Mouse (Mus musculus): Measurements from ENCODE around the gene Slc30a3. TPM values are rescaled to one million over a fixed set of nuclear protein-coding genes. Genes with fewer than 3 reads are reported as not detected.

The Slc30a3 gene
- polyA plus RNA-seq (2012; ENCODE audit: low replicate concordance), result 0.68 TPM in 1 of 2 replicates, not detected in the other

GRCm38 (mm10) chr5:31108000-31108490 lies at the start of gene Slc30a3:
Gene Slc30a3, minus strand, starts transcription at chr5:31108237.

DNA sequence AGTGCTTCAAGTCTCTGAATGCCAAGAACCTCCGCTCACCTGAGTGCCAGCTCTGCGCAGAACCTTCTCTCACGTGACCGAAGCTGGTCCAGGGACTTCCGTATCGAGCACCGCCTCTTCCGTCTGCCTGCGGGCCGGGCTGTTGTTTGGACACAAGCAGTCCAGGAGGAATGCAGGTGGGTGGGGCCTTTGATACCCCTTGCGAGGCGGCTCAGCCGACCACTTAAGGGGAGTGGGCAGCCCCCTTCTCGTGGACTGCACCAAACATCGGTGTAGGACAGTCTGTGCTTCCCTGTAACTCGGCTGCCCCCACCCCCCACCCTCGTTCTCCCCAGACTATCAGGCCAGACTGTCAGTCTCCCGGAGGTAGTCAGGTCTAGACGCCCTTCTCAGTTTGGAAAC lies 46.1 kb upstream of the Slc30a3 start, which contains the start of gene Mpv17:
Mpv17 (minus strand) TSS at position 100 of the 402 bp plus-strand sequence.

DNA sequence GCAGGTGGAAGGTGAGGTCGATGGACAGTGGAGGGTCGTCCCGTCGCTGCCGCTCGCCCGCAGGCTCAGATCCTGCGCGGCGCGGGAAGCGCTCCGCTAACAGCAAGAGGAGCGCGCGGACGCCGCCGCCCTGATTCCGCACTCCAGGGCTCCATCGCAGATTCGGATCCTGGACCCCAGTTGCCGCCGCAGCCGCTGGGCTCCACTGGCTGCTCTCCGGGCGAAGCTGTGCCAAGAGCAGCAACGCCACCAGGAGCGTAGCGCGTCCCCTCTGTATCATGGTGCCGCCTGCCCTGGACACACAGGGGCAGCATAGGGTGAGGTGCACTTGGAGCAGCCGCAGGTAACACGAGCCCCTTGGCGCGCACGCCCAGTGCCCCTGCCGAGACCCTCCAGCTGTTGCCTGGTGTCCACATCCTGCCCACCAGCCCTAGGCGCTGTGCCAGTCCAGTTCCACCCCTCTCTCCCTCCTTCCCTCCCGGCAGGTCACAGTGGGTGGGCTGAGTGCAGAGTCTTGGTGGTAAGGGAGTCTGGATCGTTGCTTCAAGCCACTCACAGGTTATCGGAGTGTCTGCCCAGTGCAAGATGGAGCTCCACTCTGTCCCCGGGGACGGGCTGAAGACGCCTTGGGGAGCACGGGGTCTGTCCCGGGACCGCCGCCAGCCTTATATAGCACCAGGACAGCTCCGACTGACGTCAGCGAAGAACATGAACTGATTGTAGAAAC lies 30.4 kb upstream of the Slc30a3 start, which contains the start of gene Ucn:
Ucn (minus strand) TSS at position 589 of the 727 bp plus-strand sequence.

GRCm38 (mm10) chr5:31116354-31116753 lies 8.3 kb upstream of the Slc30a3 start, which contains the start of gene Trim54:
Gene Trim54, plus strand, starts transcription at chr5:31116712.

GRCm38 (mm10) chr5:31105814-31106335 lies 2.2 kb downstream of the Slc30a3 start, which contains the start of gene Dnajc5g:
Gene Dnajc5g, plus strand, starts transcription at chr5:31106285.

GRCm38 (mm10) chr5:31054261-31055215 lies 53.5 kb downstream of the Slc30a3 start, which contains the start of gene Cad:
Gene Cad, plus strand, starts transcription at chr5:31054780.

DNA sequence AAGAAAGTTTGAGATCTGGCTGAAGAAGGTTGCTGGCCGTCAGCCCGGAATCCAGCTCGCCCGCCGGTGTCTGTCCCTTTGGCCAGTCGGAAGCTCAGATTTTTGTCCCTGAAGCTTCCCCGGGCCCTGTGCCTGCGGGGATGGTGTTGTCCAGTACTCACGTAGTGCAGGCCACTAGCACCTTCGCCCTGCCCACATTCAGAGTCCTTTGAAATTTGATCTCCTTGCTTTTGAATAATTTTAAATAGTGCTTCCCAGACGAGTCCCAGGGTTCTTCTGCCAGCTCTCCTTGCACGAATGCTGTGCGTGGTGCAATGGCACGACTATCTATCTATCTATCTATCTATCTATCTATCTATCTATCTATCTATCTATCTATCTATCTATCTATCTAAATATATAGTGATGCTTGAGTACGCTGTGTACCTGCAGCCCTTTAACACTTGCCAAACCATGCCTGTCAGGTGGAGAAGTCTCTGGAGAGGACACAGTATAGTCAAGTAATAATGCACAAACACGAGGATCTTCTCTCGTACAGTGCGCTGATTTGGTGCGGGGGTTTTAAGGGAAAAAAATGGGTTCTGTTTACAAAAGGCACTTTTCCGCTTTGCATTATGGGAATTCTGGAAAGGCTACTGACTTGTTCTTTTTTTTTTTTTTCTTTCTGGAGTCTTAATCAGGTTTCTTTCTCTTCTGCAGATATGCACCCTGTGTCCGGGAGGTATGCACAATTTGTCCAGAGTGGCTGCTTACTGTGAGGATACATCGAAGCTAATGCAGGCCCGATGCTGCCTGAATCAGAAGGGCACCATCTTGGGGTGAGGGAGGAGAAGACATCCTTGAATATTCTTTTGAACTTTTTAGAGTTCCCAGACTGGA lies 59.0 kb downstream of the Slc30a3 start, which contains the start of gene Slc5a6:
Slc5a6 (minus strand) TSS at position 162 of the 879 bp plus-strand sequence.

GRCm38 (mm10) chr5:31047848-31048762 lies 59.9 kb downstream of the Slc30a3 start, which contains the start of gene Atraid:
Gene Atraid, plus strand, starts transcription at chr5:31048312.

Other genes starting within 250 kb of the Slc30a3 start
- 13.1 and 32.5 TPM in 2 replicates for gene Tmem214, start 240.2 kb downstream of the Slc30a3 start, polyA plus RNA-seq (2012; ENCODE audit: low replicate concordance)
- gene Agbl5, start 219.5 kb downstream of the Slc30a3 start, polyA plus RNA-seq (2012; ENCODE audit: low replicate concordance), result 40.6 and 66.1 TPM in 2 replicates
- gene Ost4, start 200.4 kb downstream of the Slc30a3 start, polyA plus RNA-seq (2012; ENCODE audit: low replicate concordance), result 52.3 and 99.1 TPM in 2 replicates
- 5.9 and 22.8 TPM in 2 replicates for gene Emilin1, start 194.8 kb downstream of the Slc30a3 start, polyA plus RNA-seq (2012; ENCODE audit: low replicate concordance)
- 6.8 and 14.6 TPM in 2 replicates for gene Khk, start 186.8 kb downstream of the Slc30a3 start, polyA plus RNA-seq (2012; ENCODE audit: low replicate concordance)
- gene Cgref1, start 162.6 kb downstream of the Slc30a3 start, polyA plus RNA-seq (2012; ENCODE audit: low replicate concordance), result not detected in 2 replicates
- gene Preb, start 147.9 kb downstream of the Slc30a3 start, polyA plus RNA-seq (2012; ENCODE audit: low replicate concordance), result 106 and 114 TPM in 2 replicates
- 0.23 and 0.33 TPM in 2 replicates for gene Tcf23, start 139.6 kb downstream of the Slc30a3 start, polyA plus RNA-seq (2012; ENCODE audit: low replicate concordance)
- gene Atraid, start 59.9 kb downstream of the Slc30a3 start, polyA plus RNA-seq (2012; ENCODE audit: low replicate concordance), result 8.0 and 9.4 TPM in 2 replicates
- 1.1 and 10.6 TPM in 2 replicates for gene Slc5a6, start 59.3 kb downstream of the Slc30a3 start, polyA plus RNA-seq (2012; ENCODE audit: low replicate concordance)
- 574 and 647 TPM in 2 replicates for gene Cad, start 53.5 kb downstream of the Slc30a3 start, polyA plus RNA-seq (2012; ENCODE audit: low replicate concordance)
- not detected in 2 replicates for gene Dnajc5g, start 2.0 kb downstream of the Slc30a3 start, polyA plus RNA-seq (2012; ENCODE audit: low replicate concordance)
- gene Trim54, start 8.5 kb upstream of the Slc30a3 start, polyA plus RNA-seq (2012; ENCODE audit: low replicate concordance), result not detected in 2 replicates
- gene Ucn, start 30.6 kb upstream of the Slc30a3 start, polyA plus RNA-seq (2012; ENCODE audit: low replicate concordance), result not detected in 2 replicates
- gene Mpv17, start 46.0 kb upstream of the Slc30a3 start, polyA plus RNA-seq (2012; ENCODE audit: low replicate concordance), result 8.5 and 16.4 TPM in 2 replicates
- 6.5 and 9.2 TPM in 2 replicates for gene Gm29609, start 71.7 kb upstream of the Slc30a3 start, polyA plus RNA-seq (2012; ENCODE audit: low replicate concordance)
- 26.5 and 69.9 TPM in 2 replicates for gene Gtf3c2, start 71.9 kb upstream of the Slc30a3 start, polyA plus RNA-seq (2012; ENCODE audit: low replicate concordance)
- gene Snx17, start 85.0 kb upstream of the Slc30a3 start, polyA plus RNA-seq (2012; ENCODE audit: low replicate concordance), result 13.8 and 16.2 TPM in 2 replicates
- gene Eif2b4, start 85.2 kb upstream of the Slc30a3 start, polyA plus RNA-seq (2012; ENCODE audit: low replicate concordance), result 180 and 338 TPM in 2 replicates
- 37.9 and 81.8 TPM in 2 replicates for gene Zfp513, start 94.1 kb upstream of the Slc30a3 start, polyA plus RNA-seq (2012; ENCODE audit: low replicate concordance)
- gene Ppm1g, start 112.5 kb upstream of the Slc30a3 start, polyA plus RNA-seq (2012; ENCODE audit: low replicate concordance), result 522 and 770 TPM in 2 replicates
- 13.0 and 17.5 TPM in 2 replicates for gene Nrbp1, start 132.6 kb upstream of the Slc30a3 start, polyA plus RNA-seq (2012; ENCODE audit: low replicate concordance)
- gene Gm9970, start 133.0 kb upstream of the Slc30a3 start, polyA plus RNA-seq (2012; ENCODE audit: low replicate concordance), result 0.36 TPM in 1 of 2 replicates, not detected in the other
- gene Krtcap3, start 143.5 kb upstream of the Slc30a3 start, polyA plus RNA-seq (2012; ENCODE audit: low replicate concordance), result 3.8 and 11.2 TPM in 2 replicates
- 5.5 and 6.3 TPM in 2 replicates for gene Ift172, start 182.9 kb upstream of the Slc30a3 start, polyA plus RNA-seq (2012; ENCODE audit: low replicate concordance)
- gene Fndc4, start 187.8 kb upstream of the Slc30a3 start, polyA plus RNA-seq (2012; ENCODE audit: low replicate concordance), result 0.57 and 2.1 TPM in 2 replicates
- 0.19 TPM in 1 of 2 replicates, not detected in the other for gene Gckr, start 189.2 kb upstream of the Slc30a3 start, polyA plus RNA-seq (2012; ENCODE audit: low replicate concordance)

Measured in leukemia stem cell, adult 10-12 weeks (primary cell).